Mouse (Mus musculus) embryo, embryonic 9.5 days (tissue): ENCODE data around the gene Nudc.
A peak's percentile ranks its signal among the peaks of the same experiment; 100 is the strongest.
"Not testable (repeated sequence)": the region's sequence is repeated elsewhere in the genome, so short reads cannot be mapped to it uniquely, and the experiment has no call there.

ENCODE experiments used
- DNase-seq: peaks from one replicate; pipeline ENCODE4 v3.0.0-alpha.2; 2017; ENCODE audit errors: extremely low spot score

Gene Nudc

DNA sequence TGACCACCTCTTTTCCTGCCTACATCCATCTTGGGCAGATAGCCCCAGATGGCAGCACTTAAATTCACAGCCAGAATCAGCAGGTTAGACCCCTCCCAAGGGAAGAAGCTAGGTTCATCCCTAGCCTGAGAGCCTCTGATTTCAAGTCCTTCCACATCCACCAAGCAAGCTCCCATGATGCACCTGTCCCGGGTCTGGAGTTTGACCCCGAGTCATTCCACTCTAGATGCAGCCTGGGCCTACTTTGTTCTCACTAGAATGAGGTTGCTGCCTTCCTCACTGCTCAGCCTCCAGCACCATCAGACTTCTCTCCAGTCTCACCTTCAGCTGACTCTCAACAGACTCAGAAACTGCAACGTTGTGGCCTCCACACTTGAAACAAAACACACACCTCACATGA lies 9.7 kb downstream of the Nudc start:
- no peak for DNase-seq

- no peak for DNase-seq
These were observed 13.0 kb downstream of the Nudc start for GRCm38 (mm10) chr4:133532777-133533176.

- DNase-seq = no peak
These were observed 18.0 kb downstream of the Nudc start for GRCm38 (mm10) chr4:133527788-133528187.

GRCm38 (mm10) chr4:133521502-133521901 lies 24.3 kb downstream of the Nudc start:
- DNase-seq = no peak

GRCm38 (mm10) chr4:133519369-133519665 lies 26.5 kb downstream of the Nudc start:
- no peak for DNase-seq

GRCm38 (mm10) chr4:133518601-133519368 lies 27.0 kb downstream of the Nudc start, which contains the start of gene Kdf1:
Gene Kdf1, plus strand, starts transcription at chr4:133518963.
- DNase-seq = no peak

- peak; percentile 70 for DNase-seq
These were observed 32.8 kb downstream of the Nudc start for GRCm38 (mm10) chr4:133512972-133513371.

GRCm38 (mm10) chr4:133512511-133512910 lies 33.3 kb downstream of the Nudc start:
- DNase-seq = not testable (repeated sequence)

GRCm38 (mm10) chr4:133511050-133511449 lies 34.7 kb downstream of the Nudc start:
- DNase-seq = no peak

DNA sequence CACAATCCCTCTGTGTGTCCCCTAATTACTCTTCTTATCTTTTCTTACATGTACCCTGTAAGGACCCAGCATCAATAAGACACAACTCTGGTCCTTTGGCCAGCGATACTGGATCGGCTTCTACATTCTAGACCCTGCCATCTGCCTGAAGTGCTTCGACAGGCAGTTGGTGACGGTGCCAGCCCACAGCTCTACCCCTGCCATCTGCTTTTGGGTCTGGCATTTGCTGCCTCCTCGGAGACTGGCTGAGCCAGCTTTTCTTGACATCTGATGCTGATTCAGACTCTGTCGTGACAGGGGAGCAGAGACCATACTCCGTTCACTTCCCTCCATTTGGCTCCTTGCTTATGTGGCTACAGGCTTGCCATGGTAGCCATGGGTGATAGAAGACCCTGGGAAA lies 36.8 kb downstream of the Nudc start:
- no peak for DNase-seq

- no peak for DNase-seq
These were observed 39.2 kb downstream of the Nudc start for GRCm38 (mm10) chr4:133506573-133506972.

- no peak for DNase-seq
These were observed 40.9 kb downstream of the Nudc start for GRCm38 (mm10) chr4:133504755-133505485.

- DNase-seq = no peak
These were observed 41.5 kb downstream of the Nudc start for GRCm38 (mm10) chr4:133504300-133504699.

DNA sequence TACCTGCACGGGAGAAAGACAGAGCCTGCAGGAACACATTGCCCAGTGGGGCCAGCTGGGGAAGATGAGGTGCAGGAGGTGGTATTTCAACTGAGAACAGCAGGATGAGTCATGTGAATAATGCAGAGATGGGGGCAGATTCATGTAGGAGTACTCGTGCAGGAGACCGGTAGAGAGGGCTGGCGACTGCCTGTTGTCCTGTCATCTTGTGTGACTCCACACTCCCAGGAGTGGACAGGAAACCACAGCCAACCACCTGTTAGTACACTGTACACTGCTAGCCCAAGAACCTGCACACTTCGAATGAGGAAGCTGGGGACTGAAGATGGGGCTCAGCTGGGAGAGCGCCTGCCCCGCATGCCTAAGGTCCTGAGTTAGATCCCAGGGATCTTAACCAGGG lies 44.3 kb downstream of the Nudc start:
- no peak for DNase-seq

GRCm38 (mm10) chr4:133498160-133498724 lies 47.6 kb downstream of the Nudc start, which contains the start of gene Trnp1:
Gene Trnp1, minus strand, starts transcription at chr4:133498550.
- peak; percentile 78 for DNase-seq

DNA sequence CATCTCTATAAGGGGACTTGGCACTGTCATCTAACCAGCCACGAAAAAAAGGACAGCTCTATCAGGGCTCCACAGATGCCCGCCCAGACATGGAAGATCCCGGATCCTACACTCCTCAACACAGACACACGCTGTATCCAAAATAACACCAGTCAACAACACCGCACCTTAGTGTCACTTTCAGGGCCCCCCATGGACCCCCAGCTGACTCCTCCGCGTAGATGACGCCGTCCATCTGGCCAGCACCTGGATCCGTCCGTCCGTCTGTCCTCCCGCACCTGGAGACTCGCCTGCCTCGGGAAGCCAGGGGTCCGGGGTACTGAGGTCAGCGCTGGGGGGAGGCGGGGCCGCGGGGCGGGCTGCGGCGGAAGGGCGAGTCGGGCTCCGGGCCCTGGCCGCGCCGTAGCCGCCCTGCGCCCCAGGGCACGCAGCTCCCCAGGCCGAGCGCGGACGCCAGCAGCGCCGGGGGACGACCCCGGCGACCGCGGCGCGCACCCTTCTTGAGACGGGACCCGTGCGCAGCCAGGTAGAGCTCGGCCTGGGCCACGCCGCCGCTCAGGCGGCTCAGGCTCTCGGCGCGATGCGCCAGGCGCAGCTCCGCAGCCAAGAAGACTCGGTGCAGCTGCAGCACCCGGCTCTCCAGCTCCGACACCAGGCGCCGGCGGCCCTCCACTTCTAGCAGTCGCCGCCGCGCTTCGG lies 48.2 kb downstream of the Nudc start:
- DNase-seq = no peak

DNA sequence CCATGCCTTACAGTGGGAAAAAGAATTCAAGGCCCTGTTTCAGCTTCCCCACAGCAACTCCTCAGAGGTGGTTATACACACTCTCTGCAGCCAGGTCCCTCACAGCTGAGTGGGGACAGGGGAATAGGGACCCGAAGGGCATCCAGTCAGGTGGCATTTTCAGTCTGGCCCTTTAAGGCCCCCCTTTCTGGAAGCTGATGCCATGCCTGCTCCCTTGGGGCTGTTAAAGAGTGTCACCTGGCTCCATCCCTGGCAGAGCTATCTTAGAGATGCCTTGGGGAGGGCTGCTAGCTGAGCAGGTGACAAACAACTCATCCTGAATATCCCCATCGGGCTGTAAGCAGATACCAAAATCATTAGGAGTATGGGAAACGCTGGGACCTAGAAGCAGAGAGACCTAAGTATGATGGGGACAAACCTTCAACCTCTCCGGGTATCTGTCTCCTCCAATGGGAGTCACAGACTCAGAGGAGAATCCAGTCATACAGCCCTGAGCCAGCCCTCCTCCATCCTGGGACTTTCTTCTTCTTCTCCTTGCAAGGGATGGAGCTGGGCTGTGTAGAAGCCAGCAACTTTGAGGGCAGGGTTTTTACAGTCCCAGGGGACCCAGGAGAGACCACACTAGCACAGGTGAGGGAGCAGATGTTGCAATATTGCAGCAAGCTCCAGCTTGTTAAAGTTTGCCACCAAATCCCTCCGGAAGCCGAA lies 48.9 kb downstream of the Nudc start:
- no peak for DNase-seq

DNA sequence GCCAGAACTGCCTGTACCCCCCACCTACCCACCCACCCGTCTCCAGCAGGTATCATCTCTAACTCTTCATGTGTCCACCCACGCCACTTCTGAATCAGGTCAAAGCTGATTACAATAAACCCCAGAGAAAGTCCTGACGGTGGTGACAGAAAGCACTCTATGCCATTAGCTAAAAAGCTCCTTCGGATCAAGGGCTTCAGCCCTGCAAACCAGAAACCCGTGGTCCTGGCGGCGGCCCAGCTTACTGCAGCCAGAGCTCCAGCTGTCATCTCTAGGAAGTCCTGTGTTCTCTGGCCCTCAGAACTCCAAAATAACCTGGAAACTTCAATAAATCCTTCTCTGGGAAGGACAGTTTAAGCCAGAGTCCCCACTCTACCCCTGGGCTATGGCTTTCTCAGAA lies 50.1 kb downstream of the Nudc start:
- DNase-seq = no peak

DNA sequence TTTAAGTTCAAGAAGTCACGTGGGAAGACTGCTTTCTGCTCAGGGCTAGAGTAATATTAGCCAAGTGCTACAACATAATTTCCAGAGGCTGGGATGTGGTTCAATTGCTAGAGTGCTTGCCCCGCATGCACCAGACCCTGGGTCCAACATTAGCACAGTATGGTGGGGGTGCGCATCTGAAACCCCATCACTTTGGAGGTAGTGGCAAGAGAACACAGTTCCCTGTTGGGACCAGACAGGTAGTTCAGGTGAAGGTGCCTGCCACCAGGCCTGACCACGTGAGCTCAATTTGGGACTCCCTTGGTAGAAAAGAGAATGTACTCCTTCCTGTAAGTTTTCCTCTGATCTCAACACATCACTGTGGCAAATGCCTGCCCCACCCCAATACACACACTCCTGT lies 50.9 kb downstream of the Nudc start:
- DNase-seq = no peak

- DNase-seq = peak; percentile 87
These were observed 51.4 kb downstream of the Nudc start for GRCm38 (mm10) chr4:133494432-133494831.

DNA sequence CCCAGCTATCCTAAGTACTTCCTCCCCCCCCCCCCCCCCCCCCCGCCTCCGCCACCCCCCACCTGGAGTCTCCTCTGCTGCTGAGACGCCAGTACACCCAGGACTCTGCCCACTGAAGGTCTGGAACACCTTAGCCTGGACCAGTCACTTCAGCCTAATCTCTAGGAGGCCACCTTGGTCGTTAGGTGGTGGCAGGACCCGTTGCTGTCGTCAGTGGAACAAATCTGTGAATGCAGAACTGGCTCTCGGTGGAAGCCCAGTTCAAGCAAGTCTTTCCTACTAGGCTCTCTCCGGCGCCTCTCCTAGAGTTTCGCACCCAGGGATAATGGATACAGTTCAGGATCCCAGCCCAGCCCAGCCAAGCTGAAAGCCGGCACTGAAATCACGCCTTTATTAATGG lies 51.9 kb downstream of the Nudc start:
- no peak for DNase-seq

GRCm38 (mm10) chr4:133491800-133492199 lies 54.0 kb downstream of the Nudc start:
- peak; percentile 28 for DNase-seq
